Mouse (Mus musculus): Measurements from ENCODE around the gene Olfr750.

Gene Olfr750

DNA sequence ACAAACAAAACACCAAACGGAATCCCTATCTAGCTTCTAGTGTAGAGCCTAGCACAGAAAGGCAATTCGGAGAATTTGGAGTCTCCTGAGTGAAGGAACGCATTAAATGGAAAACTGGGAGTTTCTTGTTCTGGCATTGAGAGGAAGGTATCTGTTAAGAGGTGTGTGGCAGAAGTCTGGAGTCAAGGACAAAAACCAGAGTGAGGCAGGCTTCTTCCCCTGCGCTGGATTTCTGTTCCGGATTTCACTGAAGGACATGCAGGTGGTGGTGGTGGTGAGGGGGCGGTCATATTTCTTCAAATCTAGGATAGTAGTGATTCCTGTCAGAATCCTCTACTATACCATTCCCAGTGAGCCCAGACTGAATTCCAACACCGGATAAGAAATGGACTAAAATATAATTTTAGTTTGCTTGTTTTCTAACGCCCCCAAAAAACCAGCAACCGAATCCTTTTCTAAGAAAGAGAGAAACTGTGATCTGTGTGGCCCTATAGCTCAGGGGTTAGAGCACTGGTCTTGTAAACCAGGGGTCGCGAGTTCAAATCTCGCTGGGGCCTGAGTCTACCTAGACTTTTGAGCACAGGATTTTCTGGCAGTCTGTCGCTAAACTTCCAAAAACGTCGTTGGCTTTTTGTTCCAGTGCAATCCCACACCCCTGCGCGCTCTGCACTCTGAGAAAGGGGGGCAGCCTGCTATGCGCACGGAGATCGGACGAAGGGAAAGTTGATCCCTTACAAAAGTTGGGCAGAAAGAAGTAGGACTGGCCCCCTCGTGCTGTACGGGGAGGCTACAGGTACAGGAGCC lies 14.1 kb upstream of the Olfr750 start:
- DNase-seq = peak; percentile 88 to 92

DNA sequence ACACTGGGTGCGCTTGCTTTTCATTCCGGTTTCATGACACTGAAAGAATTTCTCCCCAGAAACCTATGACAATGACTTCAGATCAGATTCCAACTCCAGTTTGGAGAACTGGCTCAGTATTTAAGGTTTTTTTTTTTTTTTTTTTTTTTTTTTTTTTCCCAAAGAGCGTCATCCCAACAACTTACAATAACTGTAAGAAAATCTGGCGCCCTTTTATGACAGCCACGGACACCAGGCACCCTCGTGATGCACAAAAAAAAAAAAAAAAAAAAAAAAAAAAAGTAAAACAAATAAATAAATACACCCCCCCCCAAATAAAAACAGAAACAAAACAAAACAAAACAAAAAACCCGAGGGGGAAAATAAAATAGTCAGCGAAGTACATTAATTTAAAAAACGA lies 13.5 kb upstream of the Olfr750 start:
- no peak for DNase-seq

DNA sequence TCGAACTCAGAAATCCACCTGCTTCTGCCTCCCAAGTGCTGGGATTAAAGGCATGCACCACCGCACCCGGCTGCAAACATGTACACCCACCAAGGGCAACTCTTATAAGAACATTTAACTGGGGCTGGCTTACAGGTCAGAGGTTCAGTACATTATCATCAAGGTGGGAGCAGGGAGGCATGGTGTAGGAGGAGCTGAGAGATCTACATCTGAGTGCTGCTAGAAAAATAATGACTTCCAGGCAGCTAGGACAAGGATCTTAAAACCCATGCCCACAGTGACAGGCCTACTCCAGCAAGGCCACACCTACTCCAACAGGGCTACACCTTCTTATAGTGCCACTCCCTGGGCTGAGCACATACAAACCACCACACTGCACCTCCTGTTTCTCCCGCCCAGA lies 11.7 kb upstream of the Olfr750 start:
- no peak for DNase-seq

DNA sequence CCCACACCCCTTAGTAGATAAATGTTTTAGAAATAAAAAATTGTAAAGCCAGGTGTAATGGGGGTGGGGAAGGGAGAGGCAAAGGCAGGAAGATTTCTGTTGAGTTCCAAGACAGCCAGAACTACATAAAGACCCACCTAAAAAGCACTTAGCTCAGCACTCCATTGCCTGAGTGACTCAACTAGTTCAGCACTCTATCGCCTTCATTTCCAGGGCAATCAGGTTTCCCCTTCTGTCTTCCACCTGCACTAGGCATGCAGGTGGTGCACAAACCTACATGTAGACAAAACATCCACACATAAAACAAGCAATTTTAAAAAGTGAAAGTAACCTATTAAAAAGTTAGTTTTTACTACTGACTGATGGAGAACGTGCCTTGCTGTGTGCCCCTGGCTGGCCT lies 10.9 kb upstream of the Olfr750 start:
- DNase-seq = no peak

DNA sequence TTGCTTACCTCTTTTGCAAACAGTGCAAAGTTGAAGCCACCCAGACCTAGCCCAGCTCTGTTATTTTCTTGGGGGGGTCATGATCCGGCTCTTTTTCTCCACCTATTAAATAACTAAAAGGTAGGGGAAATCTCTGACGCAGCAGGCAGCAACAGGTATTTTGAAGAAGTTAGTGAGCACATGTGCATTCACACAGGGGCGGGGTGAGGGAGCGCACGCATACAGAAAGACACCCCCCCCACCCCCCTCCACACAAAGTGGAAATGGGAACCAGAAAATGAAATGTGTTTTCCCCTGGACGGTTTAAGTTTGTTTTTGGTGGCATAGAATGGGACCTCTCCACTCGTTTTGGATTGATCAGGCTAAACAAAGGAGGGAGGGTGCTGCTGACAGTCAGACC lies 9.6 kb upstream of the Olfr750 start:
- no peak for DNase-seq

DNA sequence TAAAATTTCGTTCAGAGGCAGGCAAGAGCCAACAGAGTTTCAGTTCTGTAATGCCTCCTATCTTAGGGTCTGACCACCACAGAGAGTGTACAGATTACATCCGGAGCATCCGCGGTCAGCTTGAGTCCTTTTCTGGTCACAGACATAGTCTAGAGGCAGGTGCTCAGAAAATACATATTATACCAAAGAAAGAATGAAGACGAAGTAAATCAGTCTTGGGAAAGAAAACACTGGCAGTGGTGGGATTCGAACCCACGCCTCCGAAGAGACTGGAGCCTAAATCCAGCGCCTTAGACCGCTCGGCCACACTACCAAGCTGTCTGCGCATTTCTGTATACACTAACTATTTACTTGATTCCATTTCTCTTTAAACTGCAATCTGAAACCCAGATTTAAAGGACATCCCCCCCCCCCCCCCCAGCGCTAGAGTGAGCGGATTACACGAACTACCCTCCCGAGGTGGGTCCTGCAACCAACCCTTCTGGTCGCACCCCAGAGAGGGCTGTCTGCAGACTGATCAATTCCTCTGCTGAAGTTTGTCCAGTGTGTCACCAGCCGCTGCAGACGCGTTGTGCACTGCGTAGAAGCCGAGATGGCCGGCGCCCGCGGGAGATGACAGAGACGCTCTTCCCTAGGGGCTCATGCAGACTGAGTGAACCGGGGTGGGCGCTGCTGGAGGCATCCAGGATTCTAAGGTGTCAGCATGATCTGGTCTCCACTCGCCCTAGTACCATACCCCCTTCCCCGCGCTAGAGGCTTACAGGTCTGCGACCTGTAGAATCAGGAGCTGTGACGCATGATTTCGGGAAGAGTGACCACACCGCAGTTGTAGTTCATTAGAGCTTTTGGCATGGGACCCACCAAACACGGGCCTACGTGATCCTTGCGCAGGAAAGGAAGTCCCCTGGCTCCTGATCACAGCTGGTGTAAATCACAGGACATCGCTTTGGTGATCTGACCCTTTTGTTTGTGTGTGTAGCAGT lies 8.7 kb upstream of the Olfr750 start:
- peak; percentile 63 to 71 for DNase-seq

DNA sequence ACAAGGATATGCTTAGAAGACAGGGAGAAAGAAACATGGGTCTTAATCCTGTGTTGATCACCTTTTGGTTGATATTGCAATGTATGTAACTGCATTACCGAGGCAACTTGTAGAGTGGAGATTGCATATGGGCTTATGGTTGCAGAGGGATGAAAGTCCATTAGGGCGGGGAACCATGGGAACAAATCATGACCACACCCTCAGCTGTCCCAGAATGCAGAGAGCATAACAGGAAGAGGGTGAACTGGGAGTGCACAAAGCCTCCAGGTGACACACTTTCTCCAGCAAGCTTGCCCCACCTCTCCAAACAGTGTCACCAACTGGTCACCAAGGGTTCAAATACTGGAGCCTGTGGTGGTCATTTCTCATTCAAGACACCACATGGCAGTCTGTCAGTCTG lies 6.8 kb upstream of the Olfr750 start:
- DNase-seq = no peak

DNA sequence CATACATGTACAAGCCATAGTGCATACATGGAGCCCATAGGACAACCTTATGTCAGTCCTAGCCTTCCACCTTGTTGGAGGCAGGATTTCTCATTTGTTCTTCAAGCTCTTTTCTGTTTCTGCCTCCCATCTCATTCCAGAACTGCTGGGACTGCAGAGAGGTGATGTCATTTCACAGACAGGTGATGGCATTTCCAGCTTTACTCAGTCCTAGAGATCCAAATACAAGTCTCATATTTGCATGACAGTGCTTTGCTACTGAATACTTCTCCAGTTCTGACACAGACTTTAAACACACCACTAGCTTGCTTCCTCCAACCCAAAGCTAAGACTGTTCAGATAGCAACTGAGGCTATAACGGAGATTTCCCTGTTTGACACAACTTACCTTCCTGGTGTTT lies 4.9 kb upstream of the Olfr750 start:
- no peak for DNase-seq

DNA sequence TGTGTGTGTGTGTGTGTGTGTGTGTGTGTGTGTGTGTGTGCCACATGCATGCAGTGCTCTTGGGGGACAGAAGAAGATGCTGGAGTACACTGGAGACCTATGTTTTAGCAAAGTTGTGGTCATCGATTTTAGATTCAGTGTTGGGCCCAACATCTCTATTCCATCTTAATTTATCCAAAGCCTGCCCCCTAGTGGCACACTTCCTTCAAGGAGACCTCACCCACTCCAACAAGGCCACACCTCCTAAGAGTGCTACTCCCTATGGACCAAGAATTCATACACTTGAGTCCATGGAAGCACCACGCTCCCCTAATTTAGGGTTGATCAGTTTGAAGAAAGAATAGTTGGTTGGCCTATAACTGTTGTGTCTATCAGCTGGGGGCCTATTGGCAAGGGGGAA lies 4.6 kb downstream of the Olfr750 start:
- peak; percentile 31 to 67 for DNase-seq

DNA sequence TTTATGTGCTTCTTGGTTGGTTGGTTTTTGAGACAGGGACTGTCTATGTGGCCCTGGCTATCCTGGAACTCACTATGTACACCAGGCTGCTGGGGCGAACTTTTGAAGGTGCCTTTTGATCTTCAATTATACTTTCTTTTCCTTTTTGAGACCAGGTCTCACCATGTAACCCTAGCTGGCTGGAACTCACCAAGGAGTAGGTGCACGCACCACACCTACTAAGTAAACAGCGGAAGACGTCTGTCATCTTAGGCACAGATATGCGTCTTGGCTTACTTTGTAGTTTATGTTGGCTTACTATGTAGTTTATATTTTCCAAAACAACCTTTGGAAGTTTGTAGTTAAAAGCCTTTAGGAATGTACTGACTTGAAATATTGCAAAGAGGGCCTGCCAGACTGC lies 5.3 kb downstream of the Olfr750 start:
- no peak for DNase-seq

DNA sequence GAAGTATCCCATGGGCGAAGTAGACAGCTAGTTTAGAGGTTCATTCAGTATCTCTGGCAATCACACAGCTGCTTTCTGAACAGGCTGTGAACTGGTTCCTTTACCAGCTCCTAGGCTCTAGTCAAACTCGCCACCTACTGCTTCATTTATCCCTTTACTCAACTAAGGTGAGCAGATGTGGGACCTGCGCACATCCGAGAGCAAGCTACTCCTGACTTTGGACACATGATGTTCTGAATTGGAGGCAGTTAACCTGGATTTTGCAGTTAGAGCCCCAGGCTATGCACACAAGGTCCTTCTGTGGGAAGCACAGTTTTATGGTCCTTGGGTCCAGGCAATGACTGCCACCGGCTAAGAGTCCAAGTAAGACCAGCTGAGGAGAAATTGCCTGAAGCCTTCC lies 13.5 kb downstream of the Olfr750 start:
- no peak for DNase-seq

DNA sequence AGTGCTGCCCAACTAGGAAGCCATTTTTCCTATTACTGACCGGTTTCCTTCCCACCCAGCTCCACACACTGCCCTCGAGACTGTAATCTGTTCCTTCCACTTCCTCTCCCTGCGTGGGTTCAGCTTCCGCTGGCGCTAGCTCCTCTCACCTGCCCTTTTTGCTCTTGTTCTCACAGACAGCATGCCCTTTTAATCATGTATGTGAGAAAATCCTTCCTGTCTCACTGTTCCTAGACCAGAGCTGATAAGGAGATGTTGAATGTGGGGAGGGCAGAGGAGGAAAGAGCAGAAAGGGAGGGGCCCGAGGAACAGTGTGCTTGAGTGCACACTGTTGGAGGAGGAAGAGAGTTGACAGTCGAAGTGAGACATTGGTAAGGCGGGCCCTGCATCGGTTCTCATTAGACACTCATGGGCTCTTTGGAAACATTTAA lies 16.8 kb downstream of the Olfr750 start, which contains the start of gene Rnase12:
Rnase12 (minus strand) TSS at position 261 of the 431 bp plus-strand sequence.
- DNase-seq = no peak

DNA sequence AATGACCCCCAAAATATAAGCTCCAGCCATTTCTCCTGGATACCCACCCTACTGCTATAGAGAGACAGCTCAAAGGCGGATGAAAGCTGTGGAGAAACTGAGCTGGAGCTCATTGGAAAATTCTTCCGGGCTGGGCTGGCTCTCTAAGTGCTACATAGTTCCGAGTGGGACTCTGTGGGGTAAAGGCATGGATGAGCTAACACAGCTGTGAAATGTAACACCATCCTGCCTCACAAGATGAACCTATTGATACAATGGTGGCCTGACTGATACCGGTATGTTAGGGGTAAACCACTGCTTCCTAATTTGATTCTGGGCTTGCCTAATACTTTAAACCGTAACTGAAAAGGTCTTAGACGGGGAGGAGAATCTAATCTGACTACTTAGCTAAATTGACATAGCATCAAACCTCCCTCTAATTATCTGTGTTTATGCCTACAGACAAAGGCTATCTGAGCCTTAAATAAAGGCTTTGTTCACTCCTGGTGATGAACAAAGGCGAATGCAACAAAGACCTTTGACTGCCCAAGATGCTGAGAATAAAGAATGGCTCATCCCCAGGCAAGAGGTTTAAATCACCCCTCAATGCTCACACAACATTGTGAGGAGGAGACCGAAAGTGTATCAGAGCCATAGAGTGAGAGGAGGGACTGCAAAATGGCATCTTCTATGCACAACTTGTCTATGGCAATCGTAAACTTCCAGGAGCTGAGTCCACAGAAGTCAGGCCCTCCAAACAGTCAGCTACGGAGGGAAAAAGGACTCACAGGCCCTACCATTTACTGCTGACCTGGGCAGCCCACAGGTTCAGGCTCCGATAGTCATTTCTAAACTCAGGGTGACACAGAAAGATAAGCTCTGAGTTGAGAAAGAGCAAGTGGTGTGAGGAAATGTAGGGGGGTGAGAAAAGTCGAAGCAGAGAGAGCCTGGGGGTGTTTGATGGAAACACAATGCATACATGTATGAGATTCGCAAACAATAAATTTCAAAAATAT lies 19.7 kb downstream of the Olfr750 start:
- DNase-seq = no peak

DNA sequence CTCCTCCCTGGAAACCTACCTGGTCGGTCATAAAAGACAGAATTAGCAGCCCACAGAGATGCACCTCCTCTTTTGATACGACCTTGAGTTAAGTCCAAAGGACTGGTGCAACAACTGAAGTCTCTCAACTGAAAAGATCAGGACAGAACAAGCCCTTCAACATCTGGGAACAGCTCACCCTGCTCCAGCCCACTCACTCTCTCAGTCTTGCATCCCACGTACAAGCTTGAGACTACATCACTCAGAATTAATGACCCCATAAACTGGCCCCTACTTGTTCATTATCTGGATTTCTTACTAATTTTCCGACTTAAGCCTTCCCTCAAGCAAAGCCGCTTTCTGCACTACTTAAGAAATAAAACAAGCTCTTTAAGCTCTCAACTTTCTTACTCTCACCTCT lies 21.1 kb downstream of the Olfr750 start:
- no peak for DNase-seq

DNA sequence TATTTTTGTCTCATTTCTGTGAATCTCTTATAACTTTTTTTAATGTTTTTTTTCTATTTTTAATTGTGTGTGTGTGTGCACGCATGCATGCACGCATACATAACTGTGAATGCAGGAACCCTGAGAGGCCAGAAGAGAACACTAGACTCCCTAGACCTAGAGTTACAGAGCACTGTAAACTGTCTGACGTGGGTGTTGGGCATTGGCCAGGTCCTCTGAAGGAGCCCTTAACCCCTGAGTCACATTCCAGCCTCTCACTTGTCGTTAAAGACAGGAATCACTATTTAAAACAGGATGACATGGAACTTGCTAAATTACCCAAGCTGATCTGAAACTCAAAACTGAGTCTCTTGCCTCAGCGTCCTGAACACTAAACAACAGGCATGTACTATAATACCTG lies 22.3 kb downstream of the Olfr750 start:
- no peak for DNase-seq

DNA sequence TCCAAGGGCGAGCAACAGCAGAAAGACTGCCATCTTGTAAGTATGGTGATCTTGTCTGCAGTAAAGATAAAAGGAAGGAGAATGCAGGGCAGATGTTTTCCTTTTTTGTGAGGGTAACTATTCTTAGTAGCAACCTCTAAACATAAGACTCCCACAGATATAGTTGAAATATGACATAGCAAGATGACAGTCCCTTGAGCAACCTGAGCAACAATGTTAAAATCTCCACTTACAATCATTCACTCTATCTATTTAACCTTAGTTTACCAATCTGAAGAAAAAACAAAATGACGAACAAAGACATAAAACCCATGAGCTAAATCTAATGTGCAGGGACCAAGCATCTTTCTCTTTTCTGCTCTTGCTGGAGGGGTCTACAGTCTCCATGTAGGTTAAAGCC lies 24.2 kb downstream of the Olfr750 start, which contains the start of gene Rnase11:
Rnase11 (minus strand) TSS at position 101 of the 400 bp plus-strand sequence.
- no peak for DNase-seq

DNA sequence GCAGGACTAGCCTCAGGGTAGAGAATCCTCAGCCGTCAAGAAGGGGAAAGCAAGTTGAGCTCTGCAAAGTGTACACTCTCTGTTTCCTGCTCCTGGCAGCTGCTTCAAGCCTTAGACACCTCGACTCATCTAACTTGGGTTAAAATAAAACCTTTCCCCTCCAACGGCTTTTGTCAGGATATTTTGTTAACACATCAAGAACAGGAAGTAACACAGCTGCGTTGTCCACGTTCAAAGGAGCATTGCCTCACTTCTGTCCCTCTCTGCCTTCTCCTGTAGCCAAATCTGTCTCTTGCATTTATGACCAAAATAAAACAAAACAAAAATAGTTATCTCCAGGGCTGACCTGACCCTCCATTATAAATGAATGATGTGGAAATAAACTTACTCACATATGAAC lies 26.4 kb downstream of the Olfr750 start:
- DNase-seq = no peak

DNA sequence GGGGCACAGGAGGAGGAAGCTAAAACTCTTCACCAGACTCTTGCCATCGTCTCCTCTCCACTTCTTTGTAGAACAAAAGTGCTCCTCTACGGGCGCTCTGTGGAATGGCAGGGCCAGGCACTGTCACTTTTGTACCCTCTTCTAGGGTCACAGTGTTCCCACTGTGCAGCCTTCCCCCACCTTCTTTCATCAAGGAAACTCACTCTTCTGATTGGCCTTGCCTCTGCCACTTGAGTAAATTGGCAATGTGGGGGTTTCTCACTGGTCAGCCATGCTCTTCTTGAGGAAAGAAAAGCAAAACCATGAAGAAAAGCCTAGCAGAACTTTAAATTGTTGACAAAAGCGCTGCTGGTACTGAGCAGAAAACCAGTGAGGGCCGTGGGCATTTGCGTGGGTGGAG lies 32.5 kb downstream of the Olfr750 start, which contains the start of gene Rnase9:
Rnase9 (minus strand) TSS at position 101 of the 400 bp plus-strand sequence.
- DNase-seq = no peak

DNA sequence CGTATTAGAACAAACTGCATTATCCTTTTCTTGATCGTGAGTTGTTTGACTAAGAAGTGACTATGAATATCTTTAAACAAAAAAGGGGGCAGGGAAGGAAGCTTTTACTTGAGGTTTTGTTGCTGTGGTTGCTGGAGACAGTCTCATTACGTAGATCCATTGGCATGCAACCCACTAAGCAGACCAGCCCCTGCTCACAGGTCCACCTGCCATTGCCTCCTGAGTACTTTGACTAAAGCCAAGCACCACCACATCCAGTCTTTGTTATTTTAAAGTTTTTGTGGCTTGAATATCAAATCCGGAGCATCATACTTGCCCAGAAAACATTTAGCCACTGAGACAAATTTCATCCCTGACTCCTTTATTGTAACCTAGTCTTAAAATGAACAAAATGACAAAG lies 38.0 kb downstream of the Olfr750 start:
- no peak for DNase-seq

DNA sequence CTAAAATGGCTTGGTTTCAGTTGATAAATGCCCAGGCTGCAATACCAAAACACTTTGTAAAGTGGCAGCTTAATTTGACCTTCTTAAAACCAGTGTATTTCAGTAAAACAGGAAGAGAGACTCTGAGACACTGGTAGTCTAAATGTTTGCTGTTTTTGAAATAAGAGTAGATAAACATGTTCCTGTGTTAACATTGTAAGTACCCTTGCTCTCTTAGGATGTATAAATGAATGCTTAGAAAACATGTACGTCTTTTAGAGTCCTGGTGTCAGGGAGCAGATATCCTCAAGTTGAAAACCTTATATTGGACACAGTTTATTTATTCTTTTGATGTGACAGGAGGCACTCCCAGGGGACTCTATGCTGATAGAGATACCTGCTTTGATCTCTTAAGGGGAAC lies 39.0 kb downstream of the Olfr750 start:
- DNase-seq = no peak

DNA sequence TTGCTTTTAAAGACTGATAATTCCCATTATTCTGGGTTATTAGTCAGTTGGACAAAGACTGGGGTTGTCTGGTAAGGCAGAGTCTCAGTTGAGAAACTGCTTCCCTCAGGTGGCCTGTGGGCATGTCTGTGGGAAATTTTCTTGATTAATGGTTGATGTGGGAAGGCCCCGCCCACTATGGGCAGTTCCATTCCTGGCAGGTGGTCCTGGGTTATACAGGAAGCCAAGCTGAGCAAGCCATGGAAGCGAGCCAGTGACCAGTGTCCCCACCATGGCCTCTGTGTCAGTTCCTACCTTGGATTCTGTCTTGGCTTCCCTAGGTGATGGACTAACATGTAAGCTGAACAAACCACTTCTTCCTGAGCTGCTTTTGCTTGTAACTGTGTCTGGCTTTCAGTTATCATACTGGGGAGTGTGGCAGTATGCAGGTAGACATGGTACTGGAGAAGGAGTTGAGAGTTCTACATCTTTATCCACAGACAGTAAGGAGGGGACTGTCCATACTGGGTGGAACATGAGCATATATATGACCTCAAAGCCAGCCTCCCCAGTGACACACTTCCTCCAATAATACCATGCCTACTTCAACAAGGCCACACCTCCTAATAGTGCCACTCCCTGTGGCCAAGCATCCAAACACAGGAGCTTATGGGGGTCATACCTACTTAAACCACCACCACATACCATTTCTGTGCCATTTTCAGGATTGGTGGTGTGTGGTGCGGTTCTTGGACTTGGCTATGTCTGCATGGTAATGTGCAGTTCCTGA lies 46.7 kb downstream of the Olfr750 start:
- DNase-seq = peak; percentile 7 to 19
